Mouse (Mus musculus) left cerebral cortex, adult 11 months (tissue): ENCODE data around the gene Treml2.
"Not testable (repeated sequence)": the region's sequence is repeated elsewhere in the genome, so short reads cannot be mapped to it uniquely, and the experiment has no call there.

ENCODE experiments used
- DNase-seq: peaks from one replicate; pipeline ENCODE4 v3.0.0; 2022; ENCODE audit warnings: low spot score

Gene Treml2

GRCm38 (mm10) chr17:48293500-48294194, 5.7 kb upstream of the Treml2 start:
- DNase-seq = no peak

GRCm38 (mm10) chr17:48299756-48300155, 458 bp downstream of the Treml2 start:
- no peak for DNase-seq

- DNase-seq = no peak
These were observed 901 bp downstream of the Treml2 start for GRCm38 (mm10) chr17:48300199-48300598.

- no peak for DNase-seq
These were observed 1.6 kb downstream of the Treml2 start for GRCm38 (mm10) chr17:48300861-48301260.

- no peak for DNase-seq
These were observed 2.5 kb downstream of the Treml2 start for GRCm38 (mm10) chr17:48301792-48302191.

- DNase-seq = no peak
These were observed 12.8 kb downstream of the Treml2 start for GRCm38 (mm10) chr17:48312124-48312523.

- not testable (repeated sequence) for DNase-seq
These were observed 16.7 kb downstream of the Treml2 start, which contains the start of gene B430306N03Rik for GRCm38 (mm10) chr17:48315905-48316579. Gene B430306N03Rik, plus strand, starts transcription at chr17:48316141.

- no peak for DNase-seq
These were observed 19.4 kb downstream of the Treml2 start for GRCm38 (mm10) chr17:48318686-48319085.

GRCm38 (mm10) chr17:48321279-48321678, 22.0 kb downstream of the Treml2 start:
- no peak for DNase-seq

GRCm38 (mm10) chr17:48323236-48323635, 23.9 kb downstream of the Treml2 start:
- no peak for DNase-seq

GRCm38 (mm10) chr17:48324258-48324657, 25.0 kb downstream of the Treml2 start:
- DNase-seq = no peak

GRCm38 (mm10) chr17:48325093-48325492, 25.8 kb downstream of the Treml2 start:
- no peak for DNase-seq

GRCm38 (mm10) chr17:48325638-48326037, 26.3 kb downstream of the Treml2 start:
- DNase-seq = no peak

GRCm38 (mm10) chr17:48326656-48327055, 27.4 kb downstream of the Treml2 start:
- peak; percentile 69 for DNase-seq

GRCm38 (mm10) chr17:48332524-48332923, 33.2 kb downstream of the Treml2 start:
- no peak for DNase-seq

GRCm38 (mm10) chr17:48334186-48334585, 34.9 kb downstream of the Treml2 start:
- DNase-seq = no peak

GRCm38 (mm10) chr17:48336857-48337256, 37.6 kb downstream of the Treml2 start:
- DNase-seq = peak; percentile 50

GRCm38 (mm10) chr17:48340267-48340666, 41.0 kb downstream of the Treml2 start:
- DNase-seq = no peak

- no peak for DNase-seq
These were observed 42.6 kb downstream of the Treml2 start for GRCm38 (mm10) chr17:48341947-48342346.

- DNase-seq = no peak
These were observed 43.8 kb downstream of the Treml2 start for GRCm38 (mm10) chr17:48343065-48343464.

GRCm38 (mm10) chr17:48345824-48346223, 46.5 kb downstream of the Treml2 start:
- no peak for DNase-seq

GRCm38 (mm10) chr17:48346231-48346630, 46.9 kb downstream of the Treml2 start, which contains the start of gene Trem2:
Gene Trem2, plus strand, starts transcription at chr17:48346401.
- no peak for DNase-seq

GRCm38 (mm10) chr17:48346834-48347233, 47.5 kb downstream of the Treml2 start:
- no peak for DNase-seq
